Mouse (Mus musculus) right cerebral cortex, postnatal 10 days (tissue): ENCODE measurements at regions not wholly inside any gene's neighbourhood (a gene's known extent, or its start where the extent isn't known, plus 50 kb on each side); places are given as distances from the start of the nearest gene placed in this dataset.
"Not testable (repeated sequence)": the region's sequence is repeated elsewhere in the genome, so short reads cannot be mapped to it uniquely, and the experiment has no call there.

Source experiments
- DNase-seq, 2 experiments: peaks; one replicate each; pipeline ENCODE4 v3.0.0; 2021; ENCODE audit warnings: low spot score in 2 of 2

- no peak for DNase-seq
Measured at GRCm38 (mm10) chr3:22285904-22286303, 209.5 kb downstream of the Tbl1xr1 start.

GRCm38 (mm10) chr3:22293466-22293865 is 217.0 kb downstream of the Tbl1xr1 start:
- no peak for DNase-seq

GRCm38 (mm10) chr3:22294081-22294480 is 217.6 kb downstream of the Tbl1xr1 start:
- DNase-seq = not testable (repeated sequence)

GRCm38 (mm10) chr3:22296925-22297324 is 220.5 kb downstream of the Tbl1xr1 start:
- DNase-seq = not testable (repeated sequence)

GRCm38 (mm10) chr3:22297831-22298230 is 221.4 kb downstream of the Tbl1xr1 start:
- DNase-seq = not testable (repeated sequence)

GRCm38 (mm10) chr3:22300553-22300952 is 224.1 kb downstream of the Tbl1xr1 start:
- no peak for DNase-seq

- DNase-seq = no peak
Measured at GRCm38 (mm10) chr3:22301991-22302517, 225.6 kb downstream of the Tbl1xr1 start.

- no peak for DNase-seq
Measured at GRCm38 (mm10) chr3:22304145-22304544, 227.7 kb downstream of the Tbl1xr1 start.

GRCm38 (mm10) chr3:22306624-22307023 is 230.2 kb downstream of the Tbl1xr1 start:
- DNase-seq = no peak

GRCm38 (mm10) chr3:22308962-22309361 is 232.5 kb downstream of the Tbl1xr1 start:
- peak; percentile 80 to 86 for DNase-seq

- no peak for DNase-seq
Measured at GRCm38 (mm10) chr3:22316466-22317185, 240.2 kb downstream of the Tbl1xr1 start.

- DNase-seq = not testable (repeated sequence)
Measured at GRCm38 (mm10) chr3:22320425-22320824, 244.0 kb downstream of the Tbl1xr1 start.

GRCm38 (mm10) chr3:22331240-22331639 is 254.8 kb downstream of the Tbl1xr1 start:
- DNase-seq = no peak
